Mouse (Mus musculus): ENCODE measurements at regions not wholly inside any gene's neighbourhood (a gene's known extent, or its start where the extent isn't known, plus 50 kb on each side); places are given as distances from the start of the nearest gene placed in this dataset.

- TF ChIP-seq CTCF (IDR thresholded peaks at IDR 0.05; ENCODE audit: borderline replicate concordance, control insufficient read depth, extremely low read depth, insufficient read depth, low read length, poor library complexity) (no peak), POLR2A (IDR thresholded peaks at IDR 0.05; ENCODE audit: control insufficient read depth, extremely low read depth, insufficient read depth, low read length, poor library complexity) (no peak)
Observed at GRCm38 (mm10) chr16:92969036-92969435, 143.1 kb upstream of the Runx1 start.
